ENCODE assay signal across 8 mouse cellular contexts in genomic region chr7:135537341-135537901, GRCm38 (mm10). TPM values are rescaled to one million over a fixed set of nuclear protein-coding genes. Genes with fewer than 3 reads are reported as not detected.
DNase-seq lines count a peak whose midpoint lies in the region; ATAC-seq and TF ChIP-seq lines count a peak whose summit lies in the region.

Ptpre (plus strand) TSS chr7:135537481.

- peak; percentile 75 to 77 for DNase-seq in gastrocnemius, adult 8-10 months (ENCODE audit: low spot score in 2 of 2)
- peak; percentile 91 for DNase-seq in hindbrain, postnatal 0 days (ENCODE audit: low spot score)
- DNase-seq in left cerebral cortex, adult 2 months (ENCODE audit: extremely low spot score in 1 of 2, low spot score in 2 of 2), result peak; percentile 89 to 93
- DNase-seq in retina, postnatal 7 days (ENCODE audit: low read depth, low spot score), result peak; percentile 66
- peak; percentile 77 to 89 for DNase-seq in urinary bladder, adult 18-20 months (ENCODE audit: low spot score in 2 of 2)

- no peaks in the 10 kb centered on the region; the same call in 1 of the 2 replicates for H3K79me2 ChIP-seq in macrophage (ENCODE audit: inconsistent target)

- no peak for TF ChIP-seq POLR2A in cortical plate, adult 2 months (IDR thresholded peaks at IDR 0.05; ENCODE audit: extremely low read depth, insufficient read depth, low read length)

- H3K4me2 ChIP-seq in hindbrain, postnatal 0 days (ENCODE audit: low read depth, low read length), result peak within 1 kb of the TSS; percentile 87

- TF ChIP-seq CTCF in cortical plate, adult 2 months (IDR thresholded peaks at IDR 0.05; ENCODE audit: extremely low read depth, insufficient read depth, low read length), result peak; percentile 56
- peak; percentile 44 for TF ChIP-seq CTCF in hindbrain, postnatal 0 days (IDR thresholded peaks at IDR 0.05; ENCODE audit: low read depth)
- TF ChIP-seq CTCF in left cerebral cortex, adult 2 months (IDR thresholded peaks at IDR 0.05), result peak; percentile 85

- intact Hi-C loops in left cerebral cortex, adult 2 months (cut with DNase I), result loop anchor here (1.0 to 5.0 kb wide), 4 partner anchors 43 to 200 kb away; no protein-coding TSS in a partner anchor

- H3K27me3 ChIP-seq in hindbrain, postnatal 0 days (ENCODE audit: insufficient read depth, low read length), result no peaks in the 10 kb centered on the region

- H3K4me1 ChIP-seq in cortical plate, adult 2 months (ENCODE audit: control insufficient read depth, insufficient read depth, low read length), result no peaks in the 10 kb centered on the region; the same call in 1 of the 2 replicates
- peaks cover 3% of the 10 kb centered on the region; the same call in 1 of the 2 replicates for H3K4me1 ChIP-seq in hindbrain, postnatal 0 days (ENCODE audit: insufficient read depth, low read length)

- no peaks in the 10 kb centered on the region for H3K9me3 ChIP-seq in hindbrain, postnatal 0 days (ENCODE audit: low read length)

- H3K27ac ChIP-seq in cortical plate, adult 2 months (ENCODE audit: insufficient read depth, low read length), result peak within 1 kb of the TSS; percentile 98
- peak within 1 kb of the TSS; percentile 84 for H3K27ac ChIP-seq in hindbrain, postnatal 0 days
- H3K27ac ChIP-seq in left cerebral cortex, adult 2 months, result peak within 1 kb of the TSS; percentile 89
- H3K27ac ChIP-seq in macrophage, result no peak within 1 kb of the TSS

- H3K36me3 ChIP-seq in hindbrain, postnatal 0 days (ENCODE audit: insufficient read depth, low read length), result no peaks in the 10 kb centered on the region
- no peaks in the 10 kb centered on the region for H3K36me3 ChIP-seq in macrophage (ENCODE audit: inconsistent target)

- peak within 1 kb of the TSS; percentile 62 for H3K9ac ChIP-seq in hindbrain, postnatal 0 days (replicated peaks; ENCODE audit: low read length)

- peak within 1 kb of the TSS; percentile 100 for H3K4me3 ChIP-seq in cortical plate, adult 2 months (ENCODE audit: insufficient read depth, low read length)
- H3K4me3 ChIP-seq in hindbrain, postnatal 0 days (ENCODE audit: low read length), result peak within 1 kb of the TSS; percentile 62
- H3K4me3 ChIP-seq in left cerebral cortex, adult 2 months, result peak within 1 kb of the TSS; percentile 65
- peak within 1 kb of the TSS; percentile 28 for H3K4me3 ChIP-seq in macrophage (ENCODE audit: inconsistent target)

- 3% methylated on average over 28 of the region's 28 CpGs for WGBS in hindbrain, postnatal 0 days
- 2% methylated on average over 24 of the region's 28 CpGs for WGBS in macrophage (ENCODE audit: missing documents)

- peak; percentile 61 for ATAC-seq in activated CD4-positive, CD25-positive, alpha-beta regulatory T cell, adult 4 months
- peak; percentile 96 for ATAC-seq in hindbrain, postnatal 0 days

RNA-seq across cellular contexts. Expression of gene Ptpre, which starts in this region (rescaled TPM):
- 10 to 100 TPM; 25.5 to 31.1 TPM for polyA plus RNA-seq in activated CD4-positive, CD25-positive, alpha-beta regulatory T cell, adult 4 months (2017; shearing (Covaris generic))
- 13.3 and 15.3 TPM in 2 replicates for polyA plus RNA-seq in cortical plate, adult 2 months (2012; rRNA removed)
- 1 to 10 TPM in 2 of 4 experiments, under 1 TPM in 2; 0.87 to 1.3 (median 1.0) TPM for total RNA-seq in gastrocnemius, adult 8-10 months (2022)
- 12.4 and 13.5 TPM in 2 replicates for total RNA-seq in hindbrain, postnatal 0 days (2014; rRNA removed)
- polyA plus RNA-seq in hindbrain, postnatal 0 days (2015; fragmentation: Nextera tagmentation; extraction: Ambion mirVana), result 8.0 and 8.2 TPM in 2 replicates
- total RNA-seq in left cerebral cortex, adult 2 months (2021), result 10 to 100 TPM; 23.5 to 28.0 TPM
- total RNA-seq in macrophage (2018; cell fraction: chromatin; rRNA removed), result 100 to 1,000 TPM in 8 of 26 experiments, 10 to 100 TPM in 18; 47.5 to 253 (median 74.6) TPM
- 10 to 100 TPM; 25.1 to 62.5 (median 32.2) TPM for total RNA-seq in macrophage (2018; cell fraction: cytosol; rRNA removed)
- 100 to 1,000 TPM in 1 of 26 experiments, 10 to 100 TPM in 25; 36.3 to 104 (median 58.7) TPM for total RNA-seq in macrophage (2018; cell fraction: nucleus; rRNA removed)
- polyA plus RNA-seq in macrophage (2018), result 27.5 to 35.9 TPM (median 35.9 TPM) in 3 replicates

Comparison
In these comparisons a context has a peak if more than half of its experiments do, and no peak if none do; other contexts are left out.
1. H3K4me3 ChIP-seq: peak in every context shown above with its lines; median percentile 100 in cortical plate, adult 2 months; 65 in left cerebral cortex, adult 2 months; 62 in hindbrain, postnatal 0 days; 28 in macrophage.